8 mouse cellular contexts compared by ENCODE assay signal in the genomic region with DNA sequence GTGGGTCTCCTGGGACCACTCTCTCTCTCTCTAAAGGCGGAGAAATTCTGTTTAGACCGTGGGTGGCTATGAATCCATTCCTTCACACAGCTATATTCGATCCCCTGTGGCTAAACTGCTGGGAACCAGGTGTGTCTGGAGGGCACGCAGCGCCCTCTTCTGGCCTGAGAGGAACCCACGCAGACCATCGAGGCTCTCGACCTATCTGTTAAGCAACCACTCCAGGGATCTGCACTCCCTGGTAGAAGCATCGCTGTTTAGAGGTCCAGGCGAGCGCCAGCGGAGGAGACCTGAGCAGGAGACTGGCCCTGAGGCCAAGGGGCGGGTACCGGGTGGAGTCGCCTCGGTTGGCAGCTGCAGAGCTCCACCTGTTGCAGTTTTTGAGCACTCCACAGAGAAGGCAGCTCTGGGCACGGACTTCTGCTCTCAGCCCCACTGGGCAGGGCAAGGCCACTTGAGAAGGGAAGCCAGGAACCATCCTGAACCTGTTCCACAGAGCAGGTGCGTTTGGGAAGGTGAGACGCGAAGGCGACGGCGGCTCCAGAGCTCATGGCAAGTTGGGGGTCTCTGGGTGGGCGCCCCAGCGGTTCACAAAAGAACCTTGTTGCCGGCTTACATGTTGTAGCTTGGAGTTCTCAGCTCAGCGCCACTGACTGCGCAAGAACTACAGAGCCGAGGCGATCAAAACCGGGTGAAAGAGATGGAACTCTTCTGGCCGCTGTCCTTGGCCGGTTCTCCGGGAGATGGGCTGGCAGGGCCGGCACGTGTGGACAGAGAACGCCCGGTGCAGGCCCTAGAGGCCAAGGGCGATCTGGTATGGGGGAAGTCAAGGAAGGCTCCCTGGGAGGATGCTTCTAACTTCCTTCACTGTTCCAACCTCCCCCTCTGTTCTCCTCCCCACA. TPM values are rescaled to one million over a fixed set of nuclear protein-coding genes. Genes with fewer than 3 reads are reported as not detected.
DNase-seq lines count a peak whose midpoint lies in the region; ATAC-seq lines count a peak whose summit lies in the region.

A gene (plus strand): TSS at position 199 of the 902 bp plus-strand sequence.

- H3K27me3 ChIP-seq in embryonic facial prominence, embryonic 12.5 days: peaks cover 71% of the 10 kb centered on the region
- peaks cover 78% of the 10 kb centered on the region for H3K27me3 ChIP-seq in limb, embryonic 15.5 days
- peaks cover 44% of the 10 kb centered on the region for H3K27me3 ChIP-seq in midbrain, embryonic 16.5 days (ENCODE audit: control insufficient read depth, insufficient read depth, low read depth, low read length)

- ATAC-seq in embryonic facial prominence, embryonic 12.5 days (ENCODE audit: insufficient number of reproducible peaks, insufficient read depth, low FRiP score, low TSS enrichment): peak; percentile 71
- ATAC-seq in limb, embryonic 15.5 days (ENCODE audit: insufficient number of reproducible peaks, low FRiP score, low TSS enrichment, low read depth): peak; percentile 50; the same call in 1 of the 2 replicates
- peak; percentile 63 for ATAC-seq in midbrain, embryonic 16.5 days

- no peaks in the 10 kb centered on the region for H3K36me3 ChIP-seq in embryonic facial prominence, embryonic 12.5 days
- H3K36me3 ChIP-seq in limb, embryonic 15.5 days: no peaks in the 10 kb centered on the region
- no peaks in the 10 kb centered on the region for H3K36me3 ChIP-seq in midbrain, embryonic 16.5 days (ENCODE audit: control insufficient read depth, insufficient read depth, low read length)

- 2% methylated on average over 39 of the region's 39 CpGs for WGBS in embryonic facial prominence, embryonic 12.5 days
- under 1% methylated on average over 39 of the region's 39 CpGs for WGBS in limb, embryonic 15.5 days
- WGBS in midbrain, embryonic 16.5 days: under 1% methylated on average over 39 of the region's 39 CpGs

- H3K4me1 ChIP-seq in embryonic facial prominence, embryonic 12.5 days: peaks cover 29% of the 10 kb centered on the region
- H3K4me1 ChIP-seq in limb, embryonic 15.5 days: peaks cover 28% of the 10 kb centered on the region
- peaks cover 20% of the 10 kb centered on the region for H3K4me1 ChIP-seq in midbrain, embryonic 16.5 days (ENCODE audit: control insufficient read depth, insufficient read depth, low read length)

- peak; percentile 44 for DNase-seq in 3T3-L1 (ENCODE audit: low read depth, low spot score)
- peak; percentile 80 for DNase-seq in adrenal gland, postnatal 10 days
- DNase-seq in heart, adult 9 months (ENCODE audit: low spot score in 2 of 2): peak; percentile 43 to 50
- peak; percentile 79 for DNase-seq in kidney, adult 9 months
- peak; percentile 78 to 82 for DNase-seq in spleen, postnatal 36 days (ENCODE audit: low spot score in 2 of 2)

- H3K9me3 ChIP-seq in embryonic facial prominence, embryonic 12.5 days: no peaks in the 10 kb centered on the region
- no peaks in the 10 kb centered on the region for H3K9me3 ChIP-seq in limb, embryonic 15.5 days
- no peaks in the 10 kb centered on the region for H3K9me3 ChIP-seq in midbrain, embryonic 16.5 days (replicated peaks; ENCODE audit: control insufficient read depth, low read length, poor library complexity, severe bottlenecking)

- no peak within 1 kb of the TSS for H3K27ac ChIP-seq in embryonic facial prominence, embryonic 12.5 days
- H3K27ac ChIP-seq in limb, embryonic 15.5 days: no peak within 1 kb of the TSS
- H3K27ac ChIP-seq in midbrain, embryonic 16.5 days (ENCODE audit: low read length): no peak within 1 kb of the TSS

- H3K4me3 ChIP-seq in embryonic facial prominence, embryonic 12.5 days: peak within 1 kb of the TSS; percentile 48
- H3K4me3 ChIP-seq in limb, embryonic 15.5 days: peak within 1 kb of the TSS; percentile 51
- peak within 1 kb of the TSS; percentile 55 for H3K4me3 ChIP-seq in midbrain, embryonic 16.5 days (ENCODE audit: low read depth, low read length)

- peak within 1 kb of the TSS; percentile 24 for H3K9ac ChIP-seq in embryonic facial prominence, embryonic 12.5 days
- H3K9ac ChIP-seq in limb, embryonic 15.5 days: no peak within 1 kb of the TSS
- peak within 1 kb of the TSS; percentile 71 for H3K9ac ChIP-seq in midbrain, embryonic 16.5 days (ENCODE audit: low read depth, low read length)

- peak within 1 kb of the TSS; percentile 94 for H3K4me2 ChIP-seq in embryonic facial prominence, embryonic 12.5 days (replicated peaks)
- peak within 1 kb of the TSS; percentile 96 for H3K4me2 ChIP-seq in limb, embryonic 15.5 days
- H3K4me2 ChIP-seq in midbrain, embryonic 16.5 days (ENCODE audit: low read length): peak within 1 kb of the TSS; percentile 84

RNA-seq across cellular contexts. Expression of the gene that starts here (rescaled TPM):
- 1 to 10 TPM in 1 of 2 experiments, under 1 TPM in 1; 0.78 to 1.3 TPM for total RNA-seq in adrenal gland, postnatal 10 days (2021)
- polyA plus RNA-seq in embryonic facial prominence, embryonic 12.5 days (2016; fragmentation: Nextera tagmentation; extraction: Ambion mirVana): 1.5 TPM in 2 replicates
- polyA plus RNA-seq in limb, embryonic 15.5 days (2015; fragmentation: Nextera tagmentation; extraction: Ambion mirVana): 1.9 and 2.9 TPM in 2 replicates
- polyA plus RNA-seq in midbrain, embryonic 16.5 days (2015; fragmentation: Nextera tagmentation; extraction: Ambion mirVana): 1.3 and 1.5 TPM in 2 replicates
